Mouse (Mus musculus) urinary bladder, postnatal 25 days (tissue): ENCODE data around the gene Cdc14a.

ENCODE experiments used
- DNase-seq: peaks from one replicate; pipeline ENCODE4 v3.0.0; 2022; ENCODE audit warnings: low spot score

The Cdc14a gene

GRCm38 (mm10) chr3:116329023-116329762 is 94.6 kb downstream of the Cdc14a start:
- no peak for DNase-seq

GRCm38 (mm10) chr3:116327616-116328004 is 96.2 kb downstream of the Cdc14a start:
- DNase-seq = no peak

- peak; percentile 86 for DNase-seq
These were observed 96.7 kb downstream of the Cdc14a start for GRCm38 (mm10) chr3:116327001-116327615.

- no peak for DNase-seq
These were observed 98.3 kb downstream of the Cdc14a start for GRCm38 (mm10) chr3:116325501-116325900.

GRCm38 (mm10) chr3:116319696-116320095 is 104.1 kb downstream of the Cdc14a start:
- DNase-seq = no peak

- no peak for DNase-seq
These were observed 112.0 kb downstream of the Cdc14a start for GRCm38 (mm10) chr3:116311838-116312237.

GRCm38 (mm10) chr3:116311173-116311572 is 112.7 kb downstream of the Cdc14a start:
- no peak for DNase-seq

- DNase-seq = no peak
These were observed 113.2 kb downstream of the Cdc14a start for GRCm38 (mm10) chr3:116310672-116311071.

GRCm38 (mm10) chr3:116310033-116310432 is 113.8 kb downstream of the Cdc14a start:
- DNase-seq = no peak

- DNase-seq = no peak
These were observed 118.8 kb downstream of the Cdc14a start for GRCm38 (mm10) chr3:116304800-116305753.

- DNase-seq = no peak
These were observed 121.3 kb downstream of the Cdc14a start for GRCm38 (mm10) chr3:116302581-116302980.

- DNase-seq = no peak
These were observed 122.1 kb downstream of the Cdc14a start for GRCm38 (mm10) chr3:116301754-116302153.

- DNase-seq = peak; percentile 7
These were observed 125.1 kb downstream of the Cdc14a start for GRCm38 (mm10) chr3:116298727-116299126.

- DNase-seq = peak; percentile 6
These were observed 125.8 kb downstream of the Cdc14a start for GRCm38 (mm10) chr3:116298003-116298402.

GRCm38 (mm10) chr3:116297170-116297569 is 126.7 kb downstream of the Cdc14a start:
- no peak for DNase-seq

- no peak for DNase-seq
These were observed 133.6 kb downstream of the Cdc14a start for GRCm38 (mm10) chr3:116290041-116290815.

- no peak for DNase-seq
These were observed 135.0 kb downstream of the Cdc14a start for GRCm38 (mm10) chr3:116288833-116289232.

- no peak for DNase-seq
These were observed 139.1 kb downstream of the Cdc14a start for GRCm38 (mm10) chr3:116284735-116285134.

GRCm38 (mm10) chr3:116283996-116284395 is 139.8 kb downstream of the Cdc14a start:
- DNase-seq = no peak

- DNase-seq = no peak
These were observed 142.2 kb downstream of the Cdc14a start for GRCm38 (mm10) chr3:116281663-116282062.

GRCm38 (mm10) chr3:116277146-116277545 is 146.7 kb downstream of the Cdc14a start:
- DNase-seq = no peak

GRCm38 (mm10) chr3:116271679-116272078 is 152.2 kb downstream of the Cdc14a start:
- no peak for DNase-seq
